Mouse (Mus musculus) left cerebral cortex, postnatal 10 days (tissue): Measurements from ENCODE around the gene Crip2. TPM values are rescaled to one million over a fixed set of nuclear protein-coding genes. Genes with fewer than 3 reads are reported as not detected.

Experiments used
- DNase-seq, 2 experiments: peaks; one replicate each; pipeline ENCODE4 v3.0.0; 2021 to 2022; ENCODE audit warnings: low spot score in 2 of 2, mixed read lengths in 1 of 2; ENCODE audit errors: extremely low spot score in 1 of 2
- intact Hi-C: fragments of 180-260 bp; cut with DNase I; formaldehyde crosslinking; loops from one replicate; pipeline ENCODE4 v1.15.1; 2025
- total RNA-seq, 2 experiments: library from RNA; stranded (reverse); gene quantifications; 2 replicates each; pipeline ENCODE4 v1.2.3; 2021

Crip2 gene
- total RNA-seq, 2 experiments from 2014 or later, result 220 to 253 TPM

- intact Hi-C loops, result loop anchor here (5.0 kb wide), 1 partner anchor 45 kb away; the partner anchor contains the start of gene Tmem121
- DNase-seq, result peak in 1 of 2 experiments; percentile 90
Measured at GRCm38 (mm10) chr12:113142021-113142975, 2.3 kb downstream of the Crip2 start.

DNA sequence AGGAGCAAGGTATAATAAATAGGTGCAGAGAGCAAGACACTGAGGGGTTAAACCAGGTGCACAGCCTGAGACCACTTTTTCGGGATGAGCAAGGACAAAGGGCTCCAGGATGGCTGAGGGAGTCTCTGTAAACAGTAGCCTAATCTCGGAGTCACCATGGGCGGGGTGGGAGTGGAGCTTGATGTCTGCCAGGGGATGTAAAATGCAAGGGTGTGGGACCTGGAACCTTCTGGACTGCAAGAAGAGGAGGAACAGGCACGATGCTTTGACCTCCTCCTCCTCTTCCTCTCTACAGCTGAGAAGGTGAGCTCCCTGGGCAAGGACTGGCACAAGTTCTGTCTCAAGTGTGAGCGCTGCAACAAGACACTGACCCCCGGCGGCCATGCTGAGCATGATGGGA is 3.1 kb downstream of the Crip2 start:
- DNase-seq, result no peak
- intact Hi-C loops, result loop anchor here (5.0 kb wide), 1 partner anchor 44 kb away; the partner anchor contains the start of gene Tmem121

DNA sequence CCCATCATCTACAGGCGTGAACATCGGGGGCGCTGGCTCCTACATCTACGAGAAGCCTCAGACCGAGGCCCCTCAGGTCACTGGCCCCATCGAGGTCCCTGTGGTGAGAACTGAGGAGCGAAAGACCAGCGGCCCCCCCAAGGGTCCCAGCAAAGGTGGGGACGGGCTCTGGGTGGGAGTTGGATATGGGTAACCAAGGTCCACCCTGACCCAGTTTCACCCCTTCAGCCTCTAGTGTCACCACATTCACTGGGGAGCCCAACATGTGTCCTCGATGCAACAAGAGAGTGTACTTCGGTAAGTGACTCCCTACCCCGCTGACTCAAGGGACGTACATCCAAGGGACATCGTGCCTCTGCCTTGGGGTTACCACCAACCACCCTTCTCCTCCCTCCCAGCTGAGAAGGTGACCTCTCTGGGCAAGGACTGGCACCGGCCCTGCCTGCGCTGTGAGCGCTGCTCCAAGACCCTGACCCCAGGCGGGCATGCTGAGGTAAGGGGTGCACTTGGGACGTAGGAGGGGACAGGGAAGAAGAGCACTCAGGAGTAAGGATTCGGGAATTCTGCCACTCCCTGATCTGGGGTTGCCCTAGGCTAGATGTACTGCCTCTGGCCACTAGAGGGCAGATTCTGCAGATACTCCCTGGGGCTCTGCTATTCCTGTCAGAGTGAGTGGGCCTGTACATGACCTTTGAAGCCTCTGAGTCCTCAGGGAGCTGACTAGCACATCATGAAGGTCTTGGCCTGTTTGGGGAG is 4.1 kb downstream of the Crip2 start:
- DNase-seq, result no peak
- intact Hi-C loops, result loop anchor here (5.0 kb wide), 1 partner anchor 43 kb away; the partner anchor contains the start of gene Tmem121

GRCm38 (mm10) chr12:113144886-113145285 is 4.8 kb downstream of the Crip2 start:
- intact Hi-C loops, result loop anchor here (5.0 kb wide), 1 partner anchor 42 kb away; the partner anchor contains the start of gene Tmem121

GRCm38 (mm10) chr12:113145591-113145990 is 5.6 kb downstream of the Crip2 start:
- intact Hi-C loops, result no loop called here
- peak in 1 of 2 experiments; percentile 22 for DNase-seq

More at GRCm38 (mm10) chr12:113144886-113145285, 4.8 kb downstream of the Crip2 start:
- no peak for DNase-seq

DNA sequence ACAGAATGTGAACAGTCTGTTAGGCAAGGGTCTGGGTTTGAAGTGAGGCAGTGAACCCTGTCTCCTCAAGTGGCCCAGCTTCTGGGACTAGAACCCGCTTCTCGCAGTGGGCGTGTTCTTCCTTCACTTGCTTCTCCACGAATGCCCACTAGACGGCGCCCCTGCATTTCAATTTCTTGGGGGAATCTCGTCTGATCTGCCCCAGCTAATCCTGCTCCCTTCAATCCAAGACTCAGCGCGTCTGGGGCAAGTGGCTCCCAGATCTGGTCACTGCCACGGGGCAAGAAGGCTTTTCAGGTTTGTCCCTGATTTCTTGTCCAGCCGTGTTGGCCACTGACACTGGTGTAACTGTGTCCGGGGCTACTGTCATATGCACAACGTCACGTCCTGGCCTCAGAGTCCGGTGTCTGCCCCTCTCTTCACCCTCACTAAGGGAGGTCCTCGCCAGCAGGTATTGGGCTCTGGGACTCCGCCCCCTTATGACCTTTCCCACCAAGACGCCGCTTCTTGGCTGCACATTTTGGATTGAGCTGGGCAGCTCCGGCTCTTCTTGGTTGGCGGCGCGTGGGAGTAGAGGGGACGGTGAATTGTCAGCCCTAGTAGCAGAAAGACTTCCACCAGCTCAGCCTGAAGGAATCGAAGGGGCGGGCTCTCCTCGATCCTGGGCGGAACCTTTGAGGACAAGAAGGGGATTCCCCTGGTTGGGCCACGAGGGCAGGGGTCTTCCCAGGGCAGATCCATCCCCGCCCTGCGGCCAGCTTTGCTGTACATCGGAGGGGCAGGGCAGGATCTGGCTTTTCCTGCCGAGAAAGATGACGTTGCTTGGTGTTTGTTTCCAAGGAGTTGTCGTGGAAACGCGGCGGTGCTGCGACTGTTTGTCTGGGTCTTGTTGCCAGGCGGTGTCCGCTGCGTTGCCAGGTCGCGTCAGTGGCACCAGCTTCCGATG is 6.3 kb downstream of the Crip2 start, which contains the start of gene Crip1:
TSS of gene Crip1 (plus strand) at position 205 of the 946 bp plus-strand sequence.
- intact Hi-C loops, result no loop called here
- peak; percentile 79 to 88 for DNase-seq

DNA sequence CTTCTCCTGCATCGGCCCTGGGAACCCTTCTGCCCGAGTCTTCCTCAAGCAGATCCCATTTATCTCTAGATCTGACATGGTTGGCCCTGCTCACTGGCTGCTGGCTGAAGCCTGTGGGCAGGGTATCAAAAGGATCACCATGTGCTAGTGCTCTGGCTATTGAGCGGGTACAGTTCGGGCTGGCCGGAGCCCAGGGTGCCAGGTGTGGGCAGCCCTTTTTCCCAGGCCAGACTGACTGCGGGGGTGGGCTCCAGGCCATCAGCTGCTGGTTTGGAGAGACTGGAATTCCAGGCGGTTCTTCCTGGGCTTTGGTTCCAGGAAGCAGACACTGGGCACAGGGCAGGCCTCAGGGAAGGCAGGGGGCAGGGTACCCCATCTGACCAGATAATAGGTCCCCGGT is 7.4 kb downstream of the Crip2 start:
- intact Hi-C loops, result no loop called here
- DNase-seq, result peak in 1 of 2 experiments; percentile 61

- intact Hi-C loops, result no loop called here
- DNase-seq, result peak in 1 of 2 experiments; percentile 75
Measured at GRCm38 (mm10) chr12:113148381-113149035, 8.5 kb downstream of the Crip2 start.

DNA sequence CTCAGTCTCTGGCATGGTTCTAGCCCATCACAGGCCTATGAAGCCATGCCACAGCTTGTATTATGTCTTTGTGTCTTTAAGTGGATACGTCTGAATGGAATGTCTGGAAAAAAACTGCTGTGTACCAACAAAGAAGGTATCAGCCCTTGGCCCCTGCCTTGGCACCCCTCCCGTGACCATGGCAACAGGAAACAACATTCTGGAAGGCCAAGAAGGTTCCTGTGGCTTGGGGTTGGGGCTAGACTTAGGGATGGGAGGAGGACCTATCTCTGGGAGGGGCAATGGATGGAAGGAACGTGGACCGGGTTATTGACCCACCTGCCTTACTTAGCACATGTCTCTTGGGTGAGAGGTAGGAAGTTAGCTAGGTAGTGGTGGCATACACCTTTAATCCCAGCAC is 9.3 kb downstream of the Crip2 start:
- peak in 1 of 2 experiments; percentile 61 for DNase-seq
- intact Hi-C loops, result no loop called here

- no peak for DNase-seq
- intact Hi-C loops, result no loop called here
Measured at GRCm38 (mm10) chr12:113149896-113150295, 9.9 kb downstream of the Crip2 start.

DNA sequence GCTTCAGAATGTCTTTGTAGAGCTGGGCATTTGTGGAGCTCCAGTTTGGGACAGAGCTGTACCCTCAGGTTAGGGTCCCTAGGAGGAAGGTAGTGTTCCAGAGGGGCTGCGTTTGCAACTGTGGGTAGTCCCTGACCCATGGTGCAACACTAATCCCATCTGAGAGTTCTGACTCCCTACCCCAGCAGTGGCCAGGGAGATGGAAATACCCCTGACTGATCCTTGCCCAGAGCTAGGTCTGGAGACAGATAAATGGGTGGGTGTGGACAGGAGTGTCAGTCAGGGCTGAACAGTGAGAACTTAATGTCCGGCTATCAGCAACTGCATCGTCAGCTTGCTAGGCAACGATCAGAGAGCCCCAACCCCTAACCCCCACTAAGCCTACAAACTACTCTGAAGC is 10.6 kb downstream of the Crip2 start:
- DNase-seq, result no peak
- intact Hi-C loops, result no loop called here

GRCm38 (mm10) chr12:113151046-113151445 is 11.0 kb downstream of the Crip2 start:
- intact Hi-C loops, result no loop called here
- peak in 1 of 2 experiments; percentile 43 for DNase-seq

GRCm38 (mm10) chr12:113151661-113152271 is 11.7 kb downstream of the Crip2 start:
- DNase-seq, result no peak
- intact Hi-C loops, result no loop called here

DNA sequence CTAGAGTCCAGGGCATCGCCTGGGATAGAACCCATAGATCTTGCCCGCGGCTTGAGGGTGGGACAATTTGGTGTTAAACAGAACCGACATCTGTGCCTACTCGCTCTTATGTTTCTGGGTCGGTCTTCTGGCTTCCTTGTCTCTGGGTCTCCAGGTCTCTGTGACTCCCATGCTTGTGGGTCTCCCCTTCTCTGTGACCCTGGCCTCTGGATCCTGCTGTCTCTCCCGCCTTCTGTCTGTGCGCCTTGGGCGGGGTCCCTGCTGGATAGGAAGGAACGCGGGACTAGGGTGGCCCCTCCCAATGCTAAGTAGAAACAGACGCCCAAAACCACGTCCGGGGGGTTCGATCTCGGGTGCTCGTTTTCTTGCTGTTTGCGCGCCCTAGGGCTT is 12.2 kb downstream of the Crip2 start:
- DNase-seq, result peak in 1 of 2 experiments; percentile 45
- intact Hi-C loops, result no loop called here

DNA sequence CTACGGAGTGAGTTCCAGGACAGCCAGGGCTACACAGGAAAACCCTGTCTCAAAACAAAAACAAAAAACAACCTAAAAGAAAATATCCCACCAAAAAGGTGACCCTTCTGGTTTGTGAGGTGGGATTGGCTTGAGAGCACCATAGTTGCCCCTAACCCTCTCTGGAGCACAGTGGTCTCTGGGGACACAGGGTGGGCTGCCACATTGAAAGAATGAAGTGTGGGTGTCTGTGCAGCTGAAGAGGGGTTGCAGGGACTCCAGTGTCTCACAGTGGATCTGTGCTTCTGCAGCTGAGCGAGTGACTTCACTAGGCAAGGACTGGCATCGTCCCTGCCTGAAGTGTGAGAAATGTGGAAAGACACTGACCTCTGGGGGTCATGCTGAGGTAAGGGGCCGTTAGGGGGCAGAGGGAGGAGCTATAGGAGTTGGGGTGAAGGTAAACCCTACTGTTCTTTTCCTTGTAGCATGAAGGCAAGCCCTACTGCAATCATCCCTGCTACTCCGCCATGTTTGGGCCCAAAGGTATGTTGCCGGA is 13.0 kb downstream of the Crip2 start:
- intact Hi-C loops, result no loop called here

DNA sequence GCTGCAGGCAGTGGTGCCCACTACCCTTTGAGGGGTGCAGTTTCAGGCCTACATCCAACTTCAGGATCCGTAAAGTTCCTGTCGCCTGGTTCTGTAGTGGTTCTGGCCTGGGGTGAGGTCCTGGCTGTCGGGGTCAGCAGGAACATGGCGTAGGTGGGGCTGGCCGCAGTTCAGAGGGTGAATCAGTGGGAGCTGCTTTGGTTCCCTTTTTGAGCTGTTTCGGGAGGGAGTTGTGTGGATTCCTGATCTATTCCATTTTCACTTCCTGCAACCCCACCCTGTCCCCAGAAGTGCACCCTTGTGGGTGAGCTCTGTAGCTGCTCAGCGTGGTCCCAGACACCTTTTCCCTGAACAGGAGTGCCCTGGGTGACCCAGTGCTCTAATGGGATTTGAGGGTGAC is 13.9 kb downstream of the Crip2 start:
- intact Hi-C loops, result no loop called here
- DNase-seq, result peak in 1 of 2 experiments; percentile 31

More for the DNA sequence above, 13.0 kb downstream of the Crip2 start:
- DNase-seq, result peak in 1 of 2 experiments; percentile 24

GRCm38 (mm10) chr12:113154747-113155075 is 14.7 kb downstream of the Crip2 start:
- intact Hi-C loops, result no loop called here

More at GRCm38 (mm10) chr12:113154747-113155075, 14.7 kb downstream of the Crip2 start:
- DNase-seq, result no peak
